Mouse (Mus musculus) small intestine, adult 2 months (tissue): ENCODE measurements around the gene Zbp1.

Experiments used
- CTCF ChIP-seq: fragments of 200-500 bp; IDR thresholded peaks from 2 replicates; pipeline ENCODE4 v1.5.1; 2012; ENCODE audit warnings: low read depth, mild to moderate bottlenecking, control low read depth, inconsistent platforms, low read length, moderate library complexity, mixed read lengths; ENCODE audit not compliant: insufficient replicate concordance, insufficient read length; ENCODE audit errors: extremely low read depth
- POLR2A ChIP-seq: fragments of 200-500 bp; IDR thresholded peaks from 2 replicates; pipeline ENCODE4 v1.6.1; 2012; ENCODE audit warnings: low read depth, mild to moderate bottlenecking, control low read depth, inconsistent platforms, low read length, moderate library complexity

- TF ChIP-seq POLR2A (no peak), CTCF (no peak)
Observed at GRCm38 (mm10) chr2:173225906-173226305, 7.2 kb upstream of the Zbp1 start.
